Mouse (Mus musculus) neural tube, embryonic 14.5 days (tissue): ENCODE measurements around the gene Elof1. TPM values are rescaled to one million over a fixed set of nuclear protein-coding genes. Genes with fewer than 3 reads are reported as not detected.

Experiments used
- ATAC-seq: fragments of 200-750 bp; cut with Nextera tagmentation; 2 replicates; pipeline ENCODE4 v1.8.0; 2017; ENCODE audit warnings: low read depth, mild to moderate bottlenecking, moderate TSS enrichment, moderate library complexity
- H3K27ac ChIP-seq: fragments of 300-500 bp; sonication (generic); 2 replicates; pipeline ENCODE4 v1.5.1; 2014; ENCODE audit warnings: low read depth, mild to moderate bottlenecking, control low read depth, low read length, moderate library complexity, mixed read lengths
- H3K27me3 ChIP-seq: fragments of 300-500 bp; sonication (generic); 2 replicates; pipeline ENCODE4 v1.6.1; 2014; ENCODE audit warnings: low read length; ENCODE audit not compliant: control insufficient read depth, insufficient read depth
- H3K36me3 ChIP-seq: fragments of 300-500 bp; sonication (generic); 2 replicates; pipeline ENCODE4 v1.6.1; 2014; ENCODE audit warnings: low read length, mixed read lengths; ENCODE audit not compliant: control insufficient read depth, insufficient read depth
- H3K4me1 ChIP-seq: fragments of 300-500 bp; sonication (generic); 2 replicates; pipeline ENCODE4 v1.6.1; 2014; ENCODE audit warnings: low read length; ENCODE audit not compliant: control insufficient read depth, insufficient read depth
- H3K4me2 ChIP-seq: fragments of 300-500 bp; sonication (generic); 2 replicates; pipeline ENCODE4 v1.6.1; 2014; ENCODE audit warnings: mild to moderate bottlenecking, low read depth, low read length, control low read depth
- H3K4me3 ChIP-seq: fragments of 300-500 bp; sonication (generic); 2 replicates; pipeline ENCODE4 v1.5.1; 2014; ENCODE audit warnings: low read depth, low read length, control low read depth, mixed read lengths
- H3K9ac ChIP-seq: fragments of 300-500 bp; sonication (generic); replicated peaks from 2 replicates; pipeline ENCODE4 v1.6.1; 2014; ENCODE audit warnings: low read depth, mild to moderate bottlenecking, control low read depth, low read length, mixed read lengths
- H3K9me3 ChIP-seq: fragments of 300-500 bp; sonication (generic); 2 replicates; pipeline ENCODE4 v1.6.1; 2016; ENCODE audit warnings: low read length; ENCODE audit not compliant: control insufficient read depth
- WGBS: fragments of 180-500 bp; shearing (Covaris S2); extraction: QIAGEN DNeasy Blood & Tissue Kit; methylation state at CpG from one replicate; pipeline ENCODE4 v1.1.7; 2014; 5-methylcytosine and 5-hydroxymethylcytosine counted together
- polyA plus RNA-seq: library from polyadenylated mRNA; unstranded; fragments of >200 nt; fragmentation: Nextera tagmentation; extraction: Ambion mirVana; gene quantifications from 2 replicates; pipeline ENCODE4 v1.2.1, GENCODE M21; 2014

Gene Elof1
- 177 and 196 TPM in 2 replicates for polyA plus RNA-seq

DNA sequence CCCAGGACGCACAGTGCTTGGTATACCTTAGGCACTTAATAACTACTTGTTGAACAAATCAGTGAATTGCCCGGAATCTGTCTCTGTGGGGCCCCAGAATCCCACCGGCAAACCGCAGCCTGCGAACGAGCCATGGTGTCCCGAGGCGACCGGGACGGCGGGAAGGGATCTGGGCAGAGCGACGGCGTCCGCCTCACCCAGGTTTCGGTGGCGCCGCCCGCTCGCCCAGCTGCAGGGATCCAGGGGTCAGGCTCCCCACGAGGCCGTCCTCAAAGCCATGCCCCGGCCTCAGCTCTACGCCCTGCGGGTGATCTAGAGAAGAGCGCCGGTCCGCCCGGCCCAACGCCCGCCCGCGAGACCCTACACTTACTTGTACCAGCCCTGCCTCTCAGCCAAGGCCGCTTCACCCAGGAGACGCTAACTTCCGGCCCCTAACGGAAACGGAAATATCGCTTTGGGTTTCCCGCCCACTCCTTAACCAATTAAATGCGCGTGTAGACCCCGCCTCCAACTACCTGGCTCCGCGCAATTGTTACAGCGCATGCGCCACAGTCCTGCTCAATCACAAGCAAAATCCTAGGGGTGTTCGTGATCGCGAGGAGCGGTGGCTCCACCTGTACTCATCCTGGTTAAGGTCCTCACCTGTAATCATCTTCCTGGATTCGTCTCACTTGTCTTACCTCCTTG is at the start of gene Elof1:
Gene Elof1, minus strand, starts transcription at position 433 of the 687 bp plus-strand sequence.
- Histone ChIP-seq H3K9ac (peak within 1 kb of the TSS; percentile 81), H3K4me3 (peak within 1 kb of the TSS; percentile 91), H3K9me3 (no peaks in the 10 kb centered on the region), H3K36me3 (peaks cover 16% of the 10 kb centered on the region; the same call in 1 of the 2 replicates), H3K4me1 (peaks cover 11% of the 10 kb centered on the region), H3K4me2 (peak within 1 kb of the TSS; percentile 91), H3K27me3 (no peaks in the 10 kb centered on the region), H3K27ac (peak within 1 kb of the TSS; percentile 71)
- peak; percentile 96 for ATAC-seq
- under 1% methylated on average over 51 of the region's 52 CpGs for WGBS

DNA sequence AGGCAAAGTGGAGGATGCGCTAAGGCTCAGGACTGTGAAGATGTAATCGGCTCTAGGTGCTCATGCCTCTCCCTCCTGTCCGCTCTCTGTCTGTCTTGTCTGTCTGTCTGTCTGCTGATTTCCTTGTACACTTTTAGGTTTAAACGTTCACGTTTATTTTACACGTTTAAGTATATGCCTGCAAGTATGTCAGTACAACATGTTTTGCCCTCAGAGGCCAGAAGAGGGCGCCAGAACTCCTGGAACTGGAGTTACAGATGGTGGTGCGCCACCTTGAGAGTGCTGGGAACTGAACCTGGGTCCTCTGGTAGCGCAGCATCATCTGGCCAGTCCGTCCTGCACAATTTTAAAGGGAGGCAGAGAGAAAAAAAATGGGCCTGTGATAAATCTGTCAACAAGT is 49.7 kb upstream of the Elof1 start:
- no peaks in the 10 kb centered on the region for H3K9me3 ChIP-seq

DNA sequence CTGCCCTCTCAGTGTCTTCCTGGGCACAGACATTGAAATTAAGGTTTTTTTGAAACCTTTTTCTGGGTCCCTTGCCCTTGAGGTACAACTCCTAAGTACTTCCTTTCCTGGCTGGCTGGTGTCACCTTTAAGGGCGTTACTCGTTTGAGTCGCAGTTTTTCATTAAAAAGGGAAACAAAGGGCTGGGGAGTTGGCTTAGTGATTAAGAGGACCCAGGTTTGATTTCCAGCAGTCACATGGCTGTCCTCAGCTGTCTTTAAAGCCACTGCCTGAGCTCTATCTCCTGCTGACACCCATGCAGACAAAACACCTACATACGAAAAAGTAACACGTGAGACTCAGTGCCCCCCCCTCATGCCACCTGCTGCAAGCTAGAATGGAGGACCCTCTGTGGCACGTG is 49.0 kb upstream of the Elof1 start:
- 55% methylated on average over 6 of the region's 6 CpGs for WGBS
- no peaks in the 10 kb centered on the region for H3K36me3 ChIP-seq
- no peak overlapping the region for H3K9ac ChIP-seq
- no peaks in the 10 kb centered on the region for H3K27me3 ChIP-seq
- no peak overlapping the region for H3K4me3 ChIP-seq
- H3K9me3 ChIP-seq: no peaks in the 10 kb centered on the region
- ATAC-seq: no peak
- H3K27ac ChIP-seq: no peak overlapping the region
- H3K4me2 ChIP-seq: no peak overlapping the region
- 0 out of 2 replicates have a peak, but pooled peaks cover 2% of the 10 kb centered on the region for H3K4me1 ChIP-seq

More for the DNA sequence above, 49.7 kb upstream of the Elof1 start:
- Histone ChIP-seq H3K4me2 (no peak overlapping the region), H3K9ac (no peak overlapping the region), H3K4me1 (0 out of 2 replicates have a peak, but pooled peaks cover 2% of the 10 kb centered on the region), H3K4me3 (no peak overlapping the region), H3K27me3 (no peaks in the 10 kb centered on the region), H3K27ac (no peak overlapping the region), H3K36me3 (no peaks in the 10 kb centered on the region)
- ATAC-seq: no peak
- 93% methylated on average over 10 of the region's 10 CpGs for WGBS

DNA sequence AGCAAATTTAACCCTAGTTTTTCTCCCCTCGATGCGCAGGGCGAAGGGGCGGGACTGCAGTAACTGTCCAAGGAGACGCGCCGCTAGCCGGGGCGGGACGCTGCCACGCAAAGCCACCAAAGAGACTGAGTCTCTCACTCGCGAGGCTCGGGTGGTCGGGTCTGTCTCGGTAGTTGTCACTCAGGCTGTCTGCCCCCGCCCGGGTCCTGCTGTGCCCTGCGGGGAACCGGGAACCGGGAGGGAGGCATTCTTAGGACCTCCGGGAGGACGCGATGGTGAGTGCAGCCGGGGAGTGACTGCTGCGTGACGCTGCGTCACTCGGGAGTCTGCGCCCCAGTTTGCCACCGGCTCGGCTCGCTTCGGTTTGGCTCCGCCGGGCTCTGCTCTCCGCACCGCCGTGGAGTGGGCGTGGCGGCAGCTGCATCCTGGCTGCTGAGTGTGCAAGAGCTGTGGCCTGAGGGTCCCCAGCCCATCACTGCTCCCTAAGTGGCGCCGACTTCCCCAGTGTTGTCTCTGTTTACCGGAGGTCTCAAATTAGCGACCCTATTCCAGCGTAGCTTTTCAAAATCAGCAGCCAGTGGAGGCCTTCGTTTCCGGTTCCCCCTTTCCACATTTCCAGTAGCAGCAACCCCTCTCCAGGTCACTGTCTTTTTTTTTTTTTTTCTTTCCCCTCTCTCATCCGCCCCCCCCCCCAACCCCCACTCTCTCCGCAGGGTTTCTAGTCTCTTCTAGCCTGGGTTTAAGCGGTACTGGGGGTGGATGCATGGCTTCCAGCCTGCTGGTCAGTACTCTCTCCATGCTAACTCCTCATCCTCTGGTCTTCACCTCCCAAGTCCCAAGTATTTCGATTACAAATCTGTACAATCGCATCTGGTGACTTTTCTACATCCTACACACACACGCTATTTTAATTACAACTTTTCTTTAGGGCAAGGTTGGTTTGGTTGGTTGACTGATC is 48.0 kb upstream of the Elof1 start:
- no peaks in the 10 kb centered on the region for H3K27me3 ChIP-seq
- peak; percentile 92 for ATAC-seq
- no peaks in the 10 kb centered on the region for H3K36me3 ChIP-seq
- H3K4me1 ChIP-seq: 0 out of 2 replicates have a peak, but pooled peaks cover 2% of the 10 kb centered on the region
- H3K4me2 ChIP-seq: peak overlapping the region; percentile 91
- no peaks in the 10 kb centered on the region for H3K9me3 ChIP-seq
- peak overlapping the region; percentile 64 for H3K4me3 ChIP-seq
- 2% methylated on average over 54 of the region's 54 CpGs for WGBS
- H3K9ac ChIP-seq: peak overlapping the region; percentile 74
- H3K27ac ChIP-seq: peak overlapping the region; percentile 83

DNA sequence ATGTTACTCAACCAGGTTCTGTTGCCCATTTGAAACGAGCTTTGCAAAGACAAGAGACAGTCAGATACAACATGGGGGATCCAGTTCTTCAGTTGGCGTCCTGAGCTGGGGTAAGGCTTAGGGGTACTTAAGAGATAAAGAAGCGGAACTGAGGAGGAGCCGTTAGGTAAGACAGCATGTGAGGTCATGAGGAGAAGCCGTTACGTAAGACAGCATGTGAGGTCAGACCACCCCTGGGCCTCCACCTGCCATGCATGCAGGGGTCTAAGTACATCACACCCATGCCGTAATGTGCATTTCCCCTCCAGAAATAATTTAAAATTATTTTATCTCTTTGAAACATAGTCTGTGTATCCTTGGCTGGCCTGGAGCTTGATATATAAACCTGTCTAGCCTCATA is 45.9 kb upstream of the Elof1 start:
- Histone ChIP-seq H3K27me3 (no peaks in the 10 kb centered on the region), H3K36me3 (no peaks in the 10 kb centered on the region; the same call in 1 of the 2 replicates), H3K4me3 (no peak overlapping the region), H3K4me2 (no peak overlapping the region), H3K27ac (no peak overlapping the region), H3K9ac (no peak overlapping the region), H3K4me1 (peaks cover 6% of the 10 kb centered on the region), H3K9me3 (no peaks in the 10 kb centered on the region)
- WGBS: 90% methylated on average over 7 of the region's 7 CpGs
- ATAC-seq: no peak

DNA sequence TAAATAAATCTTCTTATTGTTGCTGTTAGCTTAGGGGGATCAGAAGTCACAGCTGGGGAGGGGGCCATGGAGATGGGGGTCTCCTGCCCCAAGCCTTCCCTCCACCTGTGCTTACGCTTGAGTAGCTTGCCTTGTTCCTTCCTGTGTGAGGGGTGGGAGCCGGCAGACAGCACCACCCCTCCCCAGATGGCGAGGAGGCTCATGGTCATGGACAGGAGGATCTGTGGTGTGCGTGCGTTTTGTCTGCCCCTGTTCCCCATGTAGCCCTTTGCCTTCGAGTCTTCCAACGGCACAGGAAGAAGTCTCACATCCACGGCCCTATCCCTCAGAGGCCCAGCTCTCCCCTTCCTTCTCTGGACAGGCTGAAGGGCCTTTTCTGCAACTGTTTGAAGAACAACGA is 45.3 kb upstream of the Elof1 start:
- ATAC-seq: no peak
- H3K9ac ChIP-seq: no peak overlapping the region
- no peak overlapping the region for H3K4me2 ChIP-seq
- H3K9me3 ChIP-seq: no peaks in the 10 kb centered on the region
- 84% methylated on average over 9 of the region's 9 CpGs for WGBS
- H3K27ac ChIP-seq: no peak overlapping the region
- no peak overlapping the region for H3K4me3 ChIP-seq
- H3K4me1 ChIP-seq: peaks cover 11% of the 10 kb centered on the region
- H3K27me3 ChIP-seq: no peaks in the 10 kb centered on the region
- no peaks in the 10 kb centered on the region; the same call in 1 of the 2 replicates for H3K36me3 ChIP-seq

DNA sequence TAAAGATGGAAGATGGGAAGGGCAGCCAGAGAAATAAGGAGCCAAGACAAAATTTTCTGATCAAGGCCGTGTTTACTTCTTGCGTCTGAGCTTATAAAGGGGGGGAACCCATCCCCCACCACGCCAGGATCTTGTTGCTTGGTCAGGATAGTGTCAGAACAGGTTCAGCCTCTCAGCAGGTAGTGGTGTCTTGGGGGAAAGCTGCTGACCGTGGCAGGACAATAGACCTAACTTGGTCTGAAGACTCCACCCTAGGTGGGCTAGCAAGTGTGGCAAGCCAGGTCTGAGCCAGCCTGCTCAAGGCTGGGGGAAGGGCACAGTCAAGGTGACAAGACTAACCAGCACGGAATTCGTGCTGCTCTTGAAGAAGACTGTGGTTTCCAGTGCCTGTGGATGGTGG is 44.3 kb upstream of the Elof1 start:
- H3K4me3 ChIP-seq: no peak overlapping the region

DNA sequence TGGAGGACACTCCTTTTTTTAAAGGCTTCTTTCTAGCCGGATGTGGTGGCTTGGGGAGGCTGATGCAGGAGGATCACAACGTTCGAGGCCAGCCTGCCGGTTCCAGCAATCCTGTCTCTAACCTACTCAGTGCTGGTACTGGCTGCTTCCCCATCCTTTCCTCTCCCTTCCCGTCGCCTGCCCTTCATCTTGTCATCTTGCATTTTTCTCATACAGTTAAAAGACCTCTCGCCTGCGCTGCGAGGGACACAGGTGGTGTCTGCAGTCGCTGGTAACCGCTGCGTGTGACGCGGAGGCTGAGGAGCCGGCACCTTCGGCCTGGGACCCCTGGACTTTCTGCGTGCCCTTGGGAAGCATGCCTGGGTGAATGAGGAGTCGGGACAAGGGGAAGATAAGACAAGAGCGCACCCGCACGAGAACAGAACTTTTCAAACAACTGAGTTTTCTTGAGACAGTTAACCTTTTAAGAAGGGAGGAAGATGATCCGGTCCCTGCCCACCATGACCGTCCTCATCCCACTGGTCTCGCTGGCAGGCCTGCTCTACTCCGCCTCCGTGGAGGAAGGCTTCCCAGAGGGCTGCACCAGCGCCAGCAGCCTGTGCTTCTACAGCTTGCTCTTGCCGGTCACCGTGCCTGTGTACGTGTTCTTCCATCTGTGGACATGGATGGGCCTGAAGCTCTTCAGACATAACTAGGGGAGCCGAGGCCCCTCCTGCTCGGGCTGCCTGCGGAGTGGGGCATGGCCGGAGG is 40.7 kb upstream of the Elof1 start:
- Histone ChIP-seq H3K9me3 (no peaks in the 10 kb centered on the region), H3K9ac (peak overlapping the region; percentile 84), H3K27ac (peak overlapping the region; percentile 88), H3K36me3 (no peaks in the 10 kb centered on the region; the same call in 1 of the 2 replicates), H3K4me3 (peak overlapping the region; percentile 62), H3K4me2 (peak overlapping the region; percentile 64), H3K27me3 (no peaks in the 10 kb centered on the region), H3K4me1 (peaks cover 9% of the 10 kb centered on the region)
- WGBS: 64% methylated on average over 34 of the region's 34 CpGs
- ATAC-seq: no peak

More for the DNA sequence above, 44.3 kb upstream of the Elof1 start:
- Histone ChIP-seq H3K27me3 (no peaks in the 10 kb centered on the region), H3K36me3 (no peaks in the 10 kb centered on the region; the same call in 1 of the 2 replicates), H3K9ac (no peak overlapping the region), H3K4me1 (peaks cover 11% of the 10 kb centered on the region), H3K9me3 (no peaks in the 10 kb centered on the region), H3K4me2 (no peak overlapping the region), H3K27ac (no peak overlapping the region)
- ATAC-seq: no peak
- 34% methylated on average over 6 of the region's 6 CpGs for WGBS
